Mouse (Mus musculus) lung, embryonic 15.5 days (tissue): ENCODE measurements around the gene Tap1. TPM values are rescaled to one million over a fixed set of nuclear protein-coding genes. Genes with fewer than 3 reads are reported as not detected.
"Not testable (repeated sequence)": the region's sequence is repeated elsewhere in the genome, so short reads cannot be mapped to it uniquely, and the experiment has no call there.

ENCODE experiments used
- ATAC-seq: fragments of 200-750 bp; cut with Nextera tagmentation; 2 replicates; pipeline ENCODE4 v1.8.0; 2017; ENCODE audit warnings: moderate number of reproducible peaks, borderline replicate concordance; ENCODE audit not compliant: low FRiP score, low TSS enrichment; ENCODE audit errors: extremely low read depth
- H3K27ac ChIP-seq: fragments of 300-500 bp; sonication (generic); 2 replicates; pipeline ENCODE4 v1.5.1; 2015; ENCODE audit warnings: moderate library complexity, mild to moderate bottlenecking, inconsistent platforms
- H3K27me3 ChIP-seq: fragments of 300-500 bp; sonication (generic); 2 replicates; pipeline ENCODE4 v1.6.1; 2015; ENCODE audit warnings: inconsistent platforms
- H3K36me3 ChIP-seq: fragments of 300-500 bp; sonication (generic); 2 replicates; pipeline ENCODE4 v1.6.1; 2015; ENCODE audit warnings: inconsistent platforms
- H3K4me1 ChIP-seq: fragments of 300-500 bp; sonication (generic); 2 replicates; pipeline ENCODE4 v1.6.1; 2015; ENCODE audit warnings: inconsistent platforms
- H3K4me2 ChIP-seq: fragments of 300-500 bp; sonication (generic); 2 replicates; pipeline ENCODE4 v1.6.1; 2015; ENCODE audit warnings: inconsistent platforms, mild to moderate bottlenecking, moderate library complexity
- H3K4me3 ChIP-seq: fragments of 300-500 bp; sonication (generic); 2 replicates; pipeline ENCODE4 v1.5.1; 2015; ENCODE audit warnings: mild to moderate bottlenecking, inconsistent platforms
- H3K9ac ChIP-seq: fragments of 300-500 bp; sonication (generic); 2 replicates; pipeline ENCODE4 v1.6.1; 2015; ENCODE audit warnings: inconsistent platforms
- H3K9me3 ChIP-seq: fragments of 300-500 bp; sonication (generic); 2 replicates; pipeline ENCODE4 v1.6.1; 2016; ENCODE audit warnings: inconsistent platforms
- WGBS: fragments of 180-500 bp; shearing (Covaris S2); methylation state at CpG from one replicate; pipeline ENCODE4 v1.1.7; 2015; 5-methylcytosine and 5-hydroxymethylcytosine counted together
- polyA plus RNA-seq: library from polyadenylated mRNA; unstranded; fragments of >200 nt; fragmentation: Nextera tagmentation; extraction: Ambion mirVana; gene quantifications from 2 replicates; pipeline ENCODE4 v1.2.1, GENCODE M21; 2015

Tap1 gene
- polyA plus RNA-seq: 6.7 and 7.6 TPM in 2 replicates

- 0% methylated on average over 46 of the region's 46 CpGs for WGBS
- ATAC-seq: peak; percentile 95
Measured at GRCm38 (mm10) chr17:34187261-34187916, at the start of gene Tap1, which contains the start of gene Psmb9. TSS of gene Tap1 (plus strand) at chr17:34187553. TSS of gene Psmb9 (minus strand) at chr17:34187764.

GRCm38 (mm10) chr17:34137601-34138000 lies 49.8 kb upstream of the Tap1 start:
- Histone ChIP-seq H3K4me3 (no peak overlapping the region), H3K27me3 (peaks cover 48% of the 10 kb centered on the region), H3K4me2 (no peak overlapping the region), H3K27ac (no peak overlapping the region), H3K9me3 (no peaks in the 10 kb centered on the region), H3K4me1 (peaks cover 23% of the 10 kb centered on the region), H3K36me3 (no peaks in the 10 kb centered on the region), H3K9ac (no peak overlapping the region)
- WGBS: 59% methylated on average over 7 of the region's 7 CpGs
- ATAC-seq: no peak

More at GRCm38 (mm10) chr17:34187261-34187916, at the start of gene Tap1, which contains the start of gene Psmb9:
- Histone ChIP-seq H3K9me3 (no peaks in the 10 kb centered on the region), H3K27me3 (peaks cover 32% of the 10 kb centered on the region), H3K36me3 (no peaks in the 10 kb centered on the region), H3K9ac (peak within 1 kb of the TSS; percentile 69), H3K4me3 (peak within 1 kb of the TSS; percentile 63), H3K4me2 (peak within 1 kb of the TSS; percentile 96), H3K27ac (peak within 1 kb of the TSS; percentile 73), H3K4me1 (peaks cover 15% of the 10 kb centered on the region)

- H3K27ac ChIP-seq: no peak overlapping the region
- 76% methylated on average over 7 of the region's 7 CpGs for WGBS
- peaks cover 48% of the 10 kb centered on the region for H3K27me3 ChIP-seq
- no peak overlapping the region for H3K4me2 ChIP-seq
- no peaks in the 10 kb centered on the region for H3K9me3 ChIP-seq
- no peak overlapping the region for H3K9ac ChIP-seq
- H3K4me3 ChIP-seq: no peak overlapping the region
- no peaks in the 10 kb centered on the region for H3K36me3 ChIP-seq
- peaks cover 27% of the 10 kb centered on the region for H3K4me1 ChIP-seq
- no peak for ATAC-seq
Measured at GRCm38 (mm10) chr17:34138655-34139054, 48.7 kb upstream of the Tap1 start.

- 0 out of 2 replicates have a peak overlapping the region, but pooled peaks have one; percentile 25 for H3K9ac ChIP-seq
Measured at GRCm38 (mm10) chr17:34139416-34139815, 47.9 kb upstream of the Tap1 start.

GRCm38 (mm10) chr17:34140240-34140639 lies 47.1 kb upstream of the Tap1 start:
- Histone ChIP-seq H3K4me3 (no peak overlapping the region), H3K27me3 (peaks cover 48% of the 10 kb centered on the region), H3K9ac (no peak overlapping the region), H3K9me3 (no peaks in the 10 kb centered on the region), H3K4me1 (peaks cover 27% of the 10 kb centered on the region), H3K36me3 (no peaks in the 10 kb centered on the region), H3K4me2 (peak overlapping the region; percentile 55), H3K27ac (no peak overlapping the region)
- WGBS: 5% methylated on average over 5 of the region's 5 CpGs
- no peak for ATAC-seq

More at GRCm38 (mm10) chr17:34139416-34139815, 47.9 kb upstream of the Tap1 start:
- Histone ChIP-seq H3K4me2 (peak overlapping the region; percentile 55), H3K4me1 (peaks cover 27% of the 10 kb centered on the region), H3K27ac (no peak overlapping the region), H3K4me3 (peak overlapping the region; percentile 22), H3K9me3 (no peaks in the 10 kb centered on the region), H3K36me3 (no peaks in the 10 kb centered on the region), H3K27me3 (peaks cover 48% of the 10 kb centered on the region)
- no peak for ATAC-seq
- 4% methylated on average over 16 of the region's 16 CpGs for WGBS

GRCm38 (mm10) chr17:34141448-34141847 lies 45.9 kb upstream of the Tap1 start:
- Histone ChIP-seq H3K4me2 (no peak overlapping the region), H3K4me1 (peaks cover 19% of the 10 kb centered on the region), H3K9ac (no peak overlapping the region), H3K9me3 (no peaks in the 10 kb centered on the region), H3K27me3 (peaks cover 46% of the 10 kb centered on the region), H3K4me3 (no peak overlapping the region), H3K27ac (no peak overlapping the region), H3K36me3 (no peaks in the 10 kb centered on the region)
- WGBS: 63% methylated on average over 4 of the region's 4 CpGs
- ATAC-seq: no peak

- Histone ChIP-seq H3K36me3 (no peaks in the 10 kb centered on the region), H3K4me3 (no peak overlapping the region), H3K9ac (no peak overlapping the region), H3K4me1 (peaks cover 19% of the 10 kb centered on the region), H3K4me2 (peak overlapping the region; percentile 18; the same call in 1 of the 2 replicates), H3K27ac (peak overlapping the region; percentile 56), H3K27me3 (peaks cover 38% of the 10 kb centered on the region), H3K9me3 (no peaks in the 10 kb centered on the region)
- 51% methylated on average over 7 of the region's 7 CpGs for WGBS
- peak; percentile 28; the same call in 1 of the 2 replicates for ATAC-seq
Measured at GRCm38 (mm10) chr17:34142456-34143010, 44.8 kb upstream of the Tap1 start.

GRCm38 (mm10) chr17:34143033-34143432 lies 44.3 kb upstream of the Tap1 start, which contains the start of gene H2-DMb2:
TSS of gene H2-DMb2 (plus strand) at chr17:34143307.
- Histone ChIP-seq H3K4me2 (peak within 1 kb of the TSS; percentile 18; the same call in 1 of the 2 replicates), H3K36me3 (no peaks in the 10 kb centered on the region), H3K9ac (no peak within 1 kb of the TSS), H3K9me3 (no peaks in the 10 kb centered on the region), H3K27me3 (peaks cover 33% of the 10 kb centered on the region), H3K27ac (peak within 1 kb of the TSS; percentile 56), H3K4me3 (no peak within 1 kb of the TSS), H3K4me1 (peaks cover 19% of the 10 kb centered on the region)
- ATAC-seq: peak; percentile 72; the same call in 1 of the 2 replicates
- 20% methylated on average over 7 of the region's 7 CpGs for WGBS

GRCm38 (mm10) chr17:34143461-34143860 lies 43.9 kb upstream of the Tap1 start:
- Histone ChIP-seq H3K9ac (no peak overlapping the region), H3K4me3 (no peak overlapping the region), H3K4me2 (no peak overlapping the region), H3K9me3 (no peaks in the 10 kb centered on the region), H3K36me3 (no peaks in the 10 kb centered on the region), H3K27ac (no peak overlapping the region), H3K4me1 (peaks cover 19% of the 10 kb centered on the region), H3K27me3 (peaks cover 29% of the 10 kb centered on the region)
- 51% methylated on average over 4 of the region's 5 CpGs for WGBS
- no peak for ATAC-seq

GRCm38 (mm10) chr17:34144221-34144620 lies 43.1 kb upstream of the Tap1 start:
- not testable (repeated sequence) for H3K9me3 ChIP-seq, H3K9ac ChIP-seq, H3K27ac ChIP-seq, H3K4me2 ChIP-seq, H3K4me3 ChIP-seq, ATAC-seq, H3K36me3 ChIP-seq
- peaks cover 16% of the 10 kb centered on the region for H3K4me1 ChIP-seq
- peaks cover 22% of the 10 kb centered on the region for H3K27me3 ChIP-seq
- WGBS: 74% methylated on average over 4 of the region's 4 CpGs

- Histone ChIP-seq H3K27ac (no peak overlapping the region), H3K9me3 (no peaks in the 10 kb centered on the region), H3K9ac (no peak overlapping the region), H3K27me3 (peaks cover 16% of the 10 kb centered on the region), H3K36me3 (no peaks in the 10 kb centered on the region), H3K4me2 (no peak overlapping the region), H3K4me1 (peaks cover 8% of the 10 kb centered on the region), H3K4me3 (no peak overlapping the region)
- no peak for ATAC-seq
- 71% methylated on average over 3 of the region's 3 CpGs for WGBS
Measured at GRCm38 (mm10) chr17:34144960-34145371, 42.4 kb upstream of the Tap1 start.

- H3K4me2 ChIP-seq: no peak within 1 kb of the TSS
- H3K9ac ChIP-seq: no peak within 1 kb of the TSS
- H3K4me1 ChIP-seq: no peaks in the 10 kb centered on the region
- no peaks in the 10 kb centered on the region for H3K36me3 ChIP-seq
- no peak within 1 kb of the TSS for H3K27ac ChIP-seq
- WGBS: 47% methylated on average over 4 of the region's 4 CpGs
- H3K27me3 ChIP-seq: no peaks in the 10 kb centered on the region
- H3K4me3 ChIP-seq: no peak within 1 kb of the TSS
- no peaks in the 10 kb centered on the region for H3K9me3 ChIP-seq
- ATAC-seq: 0 out of 2 replicates have a peak, but pooled peaks have one; percentile 35
Measured at GRCm38 (mm10) chr17:34152923-34153322, 34.4 kb upstream of the Tap1 start, which contains the start of gene H2-DMb1. TSS of gene H2-DMb1 (plus strand) at chr17:34153072.
